Mouse (Mus musculus) E14TG2a.4 (cell line): ENCODE results near the gene Tnfaip2.

Experiments
- H3K27me3 ChIP-seq: 2 replicates; pipeline ENCODE4 v1.6.1; 2014; ENCODE audit warnings: low read length, control low read depth; ENCODE audit not compliant: insufficient read depth
- H3K36me3 ChIP-seq: 2 replicates; pipeline ENCODE4 v1.6.1; 2014; ENCODE audit warnings: low read length, control low read depth; ENCODE audit not compliant: insufficient read depth
- H3K4me1 ChIP-seq: replicated peaks from 2 replicates; pipeline ENCODE4 v1.6.1; 2014; ENCODE audit warnings: low read depth, low read length, control low read depth
- H3K4me3 ChIP-seq: replicated peaks from 2 replicates; pipeline ENCODE4 v1.5.1; 2014; ENCODE audit warnings: mild to moderate bottlenecking, low read length
- H3K9me3 ChIP-seq: 2 replicates; pipeline ENCODE4 v1.6.1; 2014; ENCODE audit warnings: low read length, control low read depth
- CTCF ChIP-seq: conservative IDR thresholded peaks from 2 replicates; pipeline ENCODE4 v1.5.1; 2014; ENCODE audit warnings: low read length
- NANOG ChIP-seq: IDR thresholded peaks from 2 replicates; pipeline ENCODE4 v1.6.1; 2014; ENCODE audit warnings: borderline replicate concordance, low read length, mixed read lengths
- POU5F1 ChIP-seq: IDR thresholded peaks from 2 replicates; pipeline ENCODE4 v1.6.1; 2014; ENCODE audit warnings: low read length, borderline replicate concordance

Gene Tnfaip2

DNA sequence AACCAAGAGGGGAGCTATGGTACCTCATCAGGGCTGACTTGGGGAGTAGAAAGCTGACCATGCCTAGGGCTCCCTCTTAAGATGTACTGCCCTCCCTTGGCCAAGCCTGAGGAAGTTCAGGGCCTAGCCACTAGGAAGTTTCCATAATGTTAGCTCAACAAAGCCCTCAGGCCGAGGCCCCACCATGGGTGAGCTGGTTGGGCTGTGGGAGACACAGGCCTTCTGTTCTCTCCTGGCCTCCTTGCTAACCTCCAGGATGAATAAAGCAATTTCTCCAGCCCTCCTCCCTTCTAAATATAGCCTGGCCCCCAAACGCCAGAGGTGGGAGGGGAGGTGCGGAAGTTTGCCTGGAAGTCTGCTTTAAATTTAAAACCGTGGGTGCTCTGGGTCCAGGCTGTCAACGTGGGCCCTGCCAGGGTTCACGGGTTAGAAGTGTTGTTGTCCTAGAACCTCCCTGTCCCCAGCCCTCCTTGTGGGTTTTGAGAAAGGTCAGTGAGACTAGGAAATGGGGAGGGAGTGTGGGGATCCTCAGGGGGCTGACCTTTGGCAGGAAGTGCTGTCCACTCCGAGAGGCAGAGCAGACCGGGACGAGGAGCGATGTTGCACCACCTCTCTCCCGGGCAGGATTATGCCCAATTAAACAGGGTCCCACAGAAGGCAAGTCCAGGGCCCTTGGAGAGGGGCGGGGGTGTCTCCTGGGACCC is 29.5 kb upstream of the Tnfaip2 start:
- peaks cover 94% of the 10 kb centered on the region for H3K27me3 ChIP-seq

DNA sequence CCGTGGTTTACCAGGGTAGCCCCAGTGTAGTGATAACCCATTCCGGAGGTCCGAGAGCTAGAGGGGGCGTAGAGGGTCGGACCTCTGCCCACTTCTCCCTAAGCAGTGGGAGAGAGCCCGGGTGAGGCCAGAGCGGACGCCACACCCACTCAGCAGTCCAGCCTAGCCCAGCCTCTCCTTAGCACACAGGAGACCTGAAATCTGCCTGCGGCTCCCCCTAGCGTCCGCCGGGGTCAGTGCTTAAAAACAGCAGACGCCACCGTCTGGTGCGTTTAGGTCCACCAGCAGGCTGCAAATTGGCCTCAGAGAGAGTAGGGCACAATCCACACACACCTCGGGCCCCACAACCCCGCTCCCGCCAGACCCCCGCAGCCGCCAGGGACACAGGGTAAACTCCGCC is 29.0 kb upstream of the Tnfaip2 start:
- H3K4me3 ChIP-seq, result peak overlapping the region; percentile 49
- H3K36me3 ChIP-seq, result no peaks in the 10 kb centered on the region
- TF ChIP-seq POU5F1, result no peak
- peak; percentile 88 for TF ChIP-seq CTCF
- TF ChIP-seq NANOG, result no peak
- H3K9me3 ChIP-seq, result no peaks in the 10 kb centered on the region
- peaks cover 41% of the 10 kb centered on the region for H3K4me1 ChIP-seq
- H3K27me3 ChIP-seq, result peaks cover 94% of the 10 kb centered on the region

More for the DNA sequence above, 29.5 kb upstream of the Tnfaip2 start:
- no peak for TF ChIP-seq NANOG
- no peak for TF ChIP-seq POU5F1
- TF ChIP-seq CTCF, result no peak
- Histone ChIP-seq H3K4me1 (peaks cover 36% of the 10 kb centered on the region), H3K9me3 (no peaks in the 10 kb centered on the region), H3K4me3 (peak overlapping the region; percentile 49), H3K36me3 (no peaks in the 10 kb centered on the region)

GRCm38 (mm10) chr12:111416921-111417779 is 25.1 kb upstream of the Tnfaip2 start, which contains the start of gene Exoc3l4:
Exoc3l4 (plus strand) TSS chr12:111417017.
- Histone ChIP-seq H3K4me1 (peaks cover 35% of the 10 kb centered on the region), H3K4me3 (peak within 1 kb of the TSS; percentile 66), H3K36me3 (no peaks in the 10 kb centered on the region), H3K9me3 (no peaks in the 10 kb centered on the region), H3K27me3 (peaks cover 95% of the 10 kb centered on the region)
- no peak for TF ChIP-seq CTCF
- TF ChIP-seq POU5F1, result no peak
- TF ChIP-seq NANOG, result no peak

- H3K9me3 ChIP-seq, result no peaks in the 10 kb centered on the region
- H3K4me1 ChIP-seq, result peaks cover 41% of the 10 kb centered on the region
- H3K4me3 ChIP-seq, result no peak overlapping the region
- H3K36me3 ChIP-seq, result no peaks in the 10 kb centered on the region
- TF ChIP-seq POU5F1 (no peak), NANOG (no peak), CTCF (no peak)
- peaks cover 100% of the 10 kb centered on the region for H3K27me3 ChIP-seq
These were observed 22.4 kb upstream of the Tnfaip2 start for GRCm38 (mm10) chr12:111419918-111420317.

GRCm38 (mm10) chr12:111420946-111421709 is 21.1 kb upstream of the Tnfaip2 start:
- Histone ChIP-seq H3K36me3 (no peaks in the 10 kb centered on the region), H3K4me3 (no peak overlapping the region), H3K27me3 (peaks cover 98% of the 10 kb centered on the region), H3K4me1 (peaks cover 50% of the 10 kb centered on the region), H3K9me3 (no peaks in the 10 kb centered on the region)
- TF ChIP-seq CTCF, result no peak

- no peaks in the 10 kb centered on the region for H3K36me3 ChIP-seq
- TF ChIP-seq CTCF (no peak), POU5F1 (no peak), NANOG (no peak)
- H3K4me1 ChIP-seq, result peaks cover 44% of the 10 kb centered on the region
- H3K4me3 ChIP-seq, result peak overlapping the region; percentile 64; the same call in 1 of the 2 replicates
- H3K9me3 ChIP-seq, result no peaks in the 10 kb centered on the region
- H3K27me3 ChIP-seq, result peaks cover 98% of the 10 kb centered on the region
These were observed 19.4 kb upstream of the Tnfaip2 start for GRCm38 (mm10) chr12:111422852-111423251.

GRCm38 (mm10) chr12:111423570-111424129 is 18.6 kb upstream of the Tnfaip2 start:
- H3K36me3 ChIP-seq, result no peaks in the 10 kb centered on the region
- H3K4me3 ChIP-seq, result peak overlapping the region; percentile 64
- TF ChIP-seq NANOG (peak; percentile 9; the same call in 1 of the 2 replicates), POU5F1 (no peak)
- H3K9me3 ChIP-seq, result no peaks in the 10 kb centered on the region
- peaks cover 98% of the 10 kb centered on the region for H3K27me3 ChIP-seq
- H3K4me1 ChIP-seq, result peaks cover 47% of the 10 kb centered on the region

DNA sequence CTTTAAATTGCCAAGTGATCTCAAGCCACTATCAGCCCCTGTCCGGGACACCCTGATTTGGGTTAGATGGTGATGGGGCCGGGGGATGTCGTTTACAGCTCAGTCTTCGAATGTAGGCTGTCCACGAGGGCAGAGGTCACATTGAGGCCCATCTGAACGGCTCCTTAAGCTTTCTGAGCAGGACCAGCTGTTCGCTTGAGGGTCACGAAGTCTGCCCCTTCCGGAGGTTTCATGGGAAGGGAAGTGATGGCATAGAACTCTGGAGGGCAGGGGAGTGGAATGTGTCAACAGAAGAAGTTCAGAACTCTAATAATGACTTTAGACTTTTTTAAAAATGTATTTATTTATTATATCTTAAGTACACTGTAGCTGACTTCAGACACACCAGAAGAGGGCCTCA is 17.7 kb upstream of the Tnfaip2 start:
- H3K36me3 ChIP-seq, result no peaks in the 10 kb centered on the region
- H3K9me3 ChIP-seq, result no peaks in the 10 kb centered on the region
- H3K4me3 ChIP-seq, result no peak overlapping the region
- TF ChIP-seq NANOG (no peak), CTCF (no peak), POU5F1 (no peak)
- peaks cover 56% of the 10 kb centered on the region for H3K4me1 ChIP-seq
- peaks cover 98% of the 10 kb centered on the region for H3K27me3 ChIP-seq
